Mouse (Mus musculus) megakaryocyte, embryonic 14.5 days (primary cell): ENCODE measurements around the gene Ddx46.

ENCODE experiments used
- FLI1 ChIP-seq: IDR thresholded peaks from 2 replicates; pipeline ENCODE4 v1.6.1; 2012; ENCODE audit warnings: low read length, inconsistent platforms, mixed read lengths
- GATA1 ChIP-seq: IDR thresholded peaks from 3 replicates; pipeline ENCODE4 v1.6.1; 2012; ENCODE audit warnings: mixed read lengths, low read length, inconsistent platforms, borderline replicate concordance

DNA sequence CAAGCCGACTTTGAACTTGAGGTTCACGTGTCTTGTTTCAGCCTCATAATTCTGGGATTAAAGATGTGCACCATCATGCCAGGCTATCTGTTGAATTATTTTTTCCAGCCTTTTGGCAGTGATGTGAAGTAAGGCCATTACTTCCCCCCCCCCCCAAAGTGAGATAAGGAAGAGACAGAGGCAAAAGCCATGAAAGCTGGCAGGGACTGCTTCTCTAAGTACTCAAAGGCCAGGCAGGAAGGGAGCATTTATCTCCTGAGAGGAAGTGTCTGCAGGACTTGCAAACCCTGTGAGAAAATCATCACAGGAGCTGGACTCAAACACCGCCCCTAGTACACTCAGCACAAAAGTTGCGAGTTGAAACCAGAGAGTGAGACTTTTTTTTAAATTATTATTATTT is 15.5 kb upstream of the Ddx46 start:
- TF ChIP-seq GATA1 (no peak), FLI1 (no peak)
